Mouse (Mus musculus): ENCODE data around the gene Slit3. TPM values are rescaled to one million over a fixed set of nuclear protein-coding genes. Genes with fewer than 3 reads are reported as not detected.

The Slit3 gene
- polyA plus RNA-seq, 1 experiment from 2014 or later, result 14.2 TPM

DNA sequence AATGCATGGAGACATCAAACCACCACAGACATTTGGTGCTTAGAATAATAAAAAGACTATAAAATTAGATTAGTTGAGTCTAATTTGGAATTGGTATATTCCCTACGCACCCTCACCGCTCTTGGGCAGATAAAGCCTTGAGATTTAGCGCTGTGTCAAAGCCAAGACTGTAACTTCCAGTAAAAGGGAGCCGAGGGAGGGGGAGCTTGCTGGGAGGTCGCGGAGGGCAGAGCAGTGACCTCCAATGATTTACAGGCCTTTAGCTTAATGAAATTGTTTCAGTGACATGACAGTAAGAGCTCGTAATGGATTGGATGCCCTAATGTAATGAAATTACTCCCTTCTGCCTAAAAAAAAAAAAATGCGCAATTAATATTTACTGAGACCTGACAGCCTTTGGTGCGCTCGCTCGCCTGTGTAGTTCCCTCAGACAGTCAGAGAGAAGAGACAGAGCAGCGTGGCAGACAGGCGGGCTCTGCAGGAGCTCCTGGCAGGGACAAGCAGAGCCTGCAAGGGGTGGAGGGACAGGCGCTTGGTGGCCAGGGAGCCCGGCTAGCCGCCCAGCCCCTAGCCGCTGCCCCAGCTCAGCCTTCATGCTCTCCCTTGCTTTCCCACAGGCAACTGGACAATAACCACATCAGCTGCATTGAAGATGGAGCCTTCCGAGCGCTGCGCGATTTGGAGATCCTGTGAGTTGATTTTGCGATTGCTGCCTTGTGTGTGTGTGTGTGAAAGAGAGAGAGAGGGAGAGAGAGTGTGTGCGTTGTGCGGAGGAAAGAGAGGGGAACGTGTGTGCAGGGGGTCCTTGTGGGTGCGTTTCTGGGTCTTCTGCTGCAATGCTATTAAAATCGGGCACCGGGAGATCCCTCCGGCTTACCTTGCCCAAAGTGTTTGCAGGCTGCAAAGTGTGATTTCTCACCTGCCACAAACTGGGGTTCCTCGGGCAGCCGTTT lies 423.4 kb downstream of the Slit3 start:
- no peak overlapping the region for H3K9ac ChIP-seq (replicated peaks; ENCODE audit: low read depth)
- no peak for TF ChIP-seq CTCF (IDR thresholded peaks at IDR 0.05)
- no peak for TF ChIP-seq EP300 (IDR thresholded peaks at IDR 0.05)
- ATAC-seq (no peak), DNase-seq (ENCODE audit: low spot score) (no peak)
- no peaks in the 10 kb centered on the region for H3K4me1 ChIP-seq (ENCODE audit: insufficient read depth, low read depth, low read length)
- H3K36me3 ChIP-seq (ENCODE audit: insufficient read depth, low read length), result no peaks in the 10 kb centered on the region
- H3K9me3 ChIP-seq (ENCODE audit: low read length), result no peaks in the 10 kb centered on the region
- no peak overlapping the region for H3K27ac ChIP-seq (ENCODE audit: low read length)
- 34% methylated on average over 31 of the region's 31 CpGs for WGBS
- no peak overlapping the region for H3K4me2 ChIP-seq (replicated peaks; ENCODE audit: low read depth, low read length)
- H3K27me3 ChIP-seq (replicated peaks; ENCODE audit: insufficient read depth, low read length), result no peaks in the 10 kb centered on the region
- no peak overlapping the region for H3K4me3 ChIP-seq (ENCODE audit: low read depth, low read length)

GRCm38 (mm10) chr11:35546081-35546822 lies 425.2 kb downstream of the Slit3 start:
- Histone ChIP-seq H3K27me3 (replicated peaks; ENCODE audit: insufficient read depth, low read length) (no peaks in the 10 kb centered on the region), H3K36me3 (ENCODE audit: insufficient read depth, low read length) (no peaks in the 10 kb centered on the region), H3K4me2 (replicated peaks; ENCODE audit: low read depth, low read length) (no peak overlapping the region), H3K27ac (ENCODE audit: low read length) (no peak overlapping the region), H3K9me3 (ENCODE audit: low read length) (no peaks in the 10 kb centered on the region), H3K4me3 (ENCODE audit: low read depth, low read length) (no peak overlapping the region), H3K4me1 (ENCODE audit: insufficient read depth, low read depth, low read length) (no peaks in the 10 kb centered on the region), H3K9ac (replicated peaks; ENCODE audit: low read depth) (no peak overlapping the region)
- no peak for DNase-seq (ENCODE audit: low spot score)
- 27% methylated on average over 7 of the region's 7 CpGs for WGBS
- ATAC-seq, result no peak
- TF ChIP-seq EP300 (IDR thresholded peaks at IDR 0.05), result no peak
- TF ChIP-seq CTCF (IDR thresholded peaks at IDR 0.05), result no peak

DNA sequence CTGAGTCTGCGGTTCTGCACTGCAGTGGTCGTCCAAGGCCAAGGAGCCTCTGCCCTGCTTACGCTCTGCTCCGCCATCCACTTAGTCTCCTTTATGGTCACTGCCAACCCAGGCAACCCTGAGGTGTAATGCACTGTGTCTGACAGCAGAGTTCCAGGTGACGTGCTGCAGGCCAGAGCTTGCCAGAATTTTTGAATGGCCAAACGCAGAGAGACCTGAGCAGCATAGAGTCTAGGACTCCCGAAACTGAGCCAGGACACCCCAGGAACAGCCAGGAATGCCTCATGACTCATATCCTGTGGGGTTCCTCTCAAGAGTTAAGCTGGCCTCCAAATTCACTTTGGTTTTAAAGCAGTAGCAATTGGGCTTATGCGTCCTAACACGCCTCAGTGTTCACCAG lies 429.0 kb downstream of the Slit3 start:
- no peak for TF ChIP-seq EP300 (IDR thresholded peaks at IDR 0.05)
- no peak for TF ChIP-seq CTCF (IDR thresholded peaks at IDR 0.05)
- no peaks in the 10 kb centered on the region for H3K4me1 ChIP-seq (ENCODE audit: insufficient read depth, low read depth, low read length)
- DNase-seq (ENCODE audit: low spot score) (no peak), ATAC-seq (no peak)
- H3K4me3 ChIP-seq (ENCODE audit: low read depth, low read length), result no peak overlapping the region
- H3K27ac ChIP-seq (ENCODE audit: low read length), result no peak overlapping the region
- no peak overlapping the region for H3K9ac ChIP-seq (replicated peaks; ENCODE audit: low read depth)
- no peaks in the 10 kb centered on the region for H3K9me3 ChIP-seq (ENCODE audit: low read length)
- no peak overlapping the region for H3K4me2 ChIP-seq (replicated peaks; ENCODE audit: low read depth, low read length)
- WGBS, result 87% methylated on average over 9 of the region's 9 CpGs
- no peaks in the 10 kb centered on the region for H3K36me3 ChIP-seq (ENCODE audit: insufficient read depth, low read length)
- no peaks in the 10 kb centered on the region for H3K27me3 ChIP-seq (replicated peaks; ENCODE audit: insufficient read depth, low read length)

- Histone ChIP-seq H3K27ac (ENCODE audit: low read length) (no peak overlapping the region), H3K4me1 (ENCODE audit: insufficient read depth, low read depth, low read length) (no peaks in the 10 kb centered on the region; the same call in 1 of the 2 replicates), H3K27me3 (replicated peaks; ENCODE audit: insufficient read depth, low read length) (no peaks in the 10 kb centered on the region), H3K36me3 (ENCODE audit: insufficient read depth, low read length) (no peaks in the 10 kb centered on the region), H3K4me3 (ENCODE audit: low read depth, low read length) (no peak overlapping the region), H3K4me2 (replicated peaks; ENCODE audit: low read depth, low read length) (no peak overlapping the region), H3K9me3 (ENCODE audit: low read length) (no peaks in the 10 kb centered on the region), H3K9ac (replicated peaks; ENCODE audit: low read depth) (no peak overlapping the region)
- ATAC-seq (no peak), DNase-seq (ENCODE audit: low spot score) (no peak)
- TF ChIP-seq EP300 (IDR thresholded peaks at IDR 0.05), result no peak
- TF ChIP-seq CTCF (IDR thresholded peaks at IDR 0.05), result no peak
- 76% methylated on average over 11 of the region's 11 CpGs for WGBS
Measured at GRCm38 (mm10) chr11:35556192-35556591, 435.2 kb downstream of the Slit3 start.

GRCm38 (mm10) chr11:35557476-35557875 lies 436.5 kb downstream of the Slit3 start:
- Histone ChIP-seq H3K9ac (replicated peaks; ENCODE audit: low read depth) (no peak overlapping the region), H3K27ac (ENCODE audit: low read length) (no peak overlapping the region), H3K9me3 (ENCODE audit: low read length) (no peaks in the 10 kb centered on the region), H3K4me3 (ENCODE audit: low read depth, low read length) (no peak overlapping the region), H3K27me3 (replicated peaks; ENCODE audit: insufficient read depth, low read length) (no peaks in the 10 kb centered on the region), H3K4me2 (replicated peaks; ENCODE audit: low read depth, low read length) (no peak overlapping the region), H3K4me1 (ENCODE audit: insufficient read depth, low read depth, low read length) (no peaks in the 10 kb centered on the region; the same call in 1 of the 2 replicates), H3K36me3 (ENCODE audit: insufficient read depth, low read length) (no peaks in the 10 kb centered on the region)
- peak; percentile 46; the same call in 1 of the 2 replicates for ATAC-seq
- no peak for TF ChIP-seq EP300 (IDR thresholded peaks at IDR 0.05)
- no peak for TF ChIP-seq CTCF (IDR thresholded peaks at IDR 0.05)
- 50% methylated on average over 8 of the region's 8 CpGs for WGBS
- peak; percentile 53 for DNase-seq (ENCODE audit: low spot score)

DNA sequence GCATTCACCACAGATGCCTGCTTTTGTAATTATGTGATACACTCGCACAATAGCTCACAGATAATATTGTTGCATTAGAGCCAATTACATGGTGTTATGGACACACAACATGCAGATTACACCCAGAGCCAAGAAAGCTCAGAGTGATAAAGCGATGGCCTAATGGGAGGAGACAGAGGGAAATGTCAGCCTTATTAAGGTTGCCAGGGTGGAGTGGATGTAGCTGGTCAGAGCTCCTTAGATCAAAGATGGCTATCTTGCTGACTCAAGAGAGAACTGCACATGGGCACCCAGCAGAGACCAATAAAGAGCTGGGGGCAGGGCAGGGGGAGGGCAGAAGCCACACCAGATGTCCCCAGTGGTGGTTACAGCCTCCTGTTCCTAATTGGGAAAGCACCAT lies 437.3 kb downstream of the Slit3 start:
- TF ChIP-seq CTCF (IDR thresholded peaks at IDR 0.05) (no peak), EP300 (IDR thresholded peaks at IDR 0.05) (no peak)
- H3K27me3 ChIP-seq (replicated peaks; ENCODE audit: insufficient read depth, low read length), result no peaks in the 10 kb centered on the region
- no peaks in the 10 kb centered on the region for H3K36me3 ChIP-seq (ENCODE audit: insufficient read depth, low read length)
- ATAC-seq (no peak), DNase-seq (ENCODE audit: low spot score) (no peak)
- H3K9me3 ChIP-seq (ENCODE audit: low read length), result no peaks in the 10 kb centered on the region
- H3K4me2 ChIP-seq (replicated peaks; ENCODE audit: low read depth, low read length), result no peak overlapping the region
- H3K4me3 ChIP-seq (ENCODE audit: low read depth, low read length), result no peak overlapping the region
- no peaks in the 10 kb centered on the region; the same call in 1 of the 2 replicates for H3K4me1 ChIP-seq (ENCODE audit: insufficient read depth, low read depth, low read length)
- no peak overlapping the region for H3K9ac ChIP-seq (replicated peaks; ENCODE audit: low read depth)
- WGBS, result 86% methylated on average over 2 of the region's 2 CpGs
- no peak overlapping the region for H3K27ac ChIP-seq (ENCODE audit: low read length)

All from lung, postnatal 0 days (tissue).